Mouse (Mus musculus) embryonic facial prominence, embryonic 12.5 days (tissue): ENCODE measurements around the gene Oard1. TPM values are rescaled to one million over a fixed set of nuclear protein-coding genes. Genes with fewer than 3 reads are reported as not detected.

Source experiments
- ATAC-seq: fragments of 200-750 bp; cut with Nextera tagmentation; 2 replicates; pipeline ENCODE4 v1.8.0; 2017; ENCODE audit not compliant: insufficient number of reproducible peaks, insufficient read depth, low FRiP score, low TSS enrichment
- H3K27ac ChIP-seq: fragments of 300-500 bp; sonication (generic); 2 replicates; pipeline ENCODE4 v1.5.1; 2016; ENCODE audit warnings: mild to moderate bottlenecking
- H3K27me3 ChIP-seq: fragments of 300-500 bp; sonication (generic); 2 replicates; pipeline ENCODE4 v1.6.1; 2016; ENCODE audit warnings: mild to moderate bottlenecking, moderate library complexity
- H3K36me3 ChIP-seq: fragments of 300-500 bp; sonication (generic); 2 replicates; pipeline ENCODE4 v1.6.1; 2016; ENCODE audit warnings: mild to moderate bottlenecking
- H3K4me1 ChIP-seq: fragments of 300-500 bp; sonication (generic); 2 replicates; pipeline ENCODE4 v1.6.1; 2016
- H3K4me2 ChIP-seq: fragments of 300-500 bp; sonication (generic); replicated peaks from 2 replicates; pipeline ENCODE4 v1.6.1; 2016; ENCODE audit warnings: mild to moderate bottlenecking, moderate library complexity
- H3K4me3 ChIP-seq: fragments of 300-500 bp; sonication (generic); 2 replicates; pipeline ENCODE4 v1.5.1; 2016; ENCODE audit warnings: mild to moderate bottlenecking
- H3K9ac ChIP-seq: fragments of 300-500 bp; sonication (generic); 2 replicates; pipeline ENCODE4 v1.6.1; 2016; ENCODE audit warnings: mild to moderate bottlenecking, moderate library complexity
- H3K9me3 ChIP-seq: fragments of 300-500 bp; sonication (generic); 2 replicates; pipeline ENCODE4 v1.6.1; 2016; ENCODE audit warnings: mild to moderate bottlenecking, moderate library complexity
- WGBS: fragments of 180-500 bp; shearing (Covaris S2); methylation state at CpG from one replicate; pipeline ENCODE4 v1.1.7; 2016; 5-methylcytosine and 5-hydroxymethylcytosine counted together
- polyA plus RNA-seq: library from polyadenylated mRNA; unstranded; fragments of >200 nt; fragmentation: Nextera tagmentation; extraction: Ambion mirVana; gene quantifications from 2 replicates; pipeline ENCODE4 v1.2.1, GENCODE M21; 2016

Gene Oard1
- polyA plus RNA-seq, 1 experiment from 2014 or later = 64.0 TPM

- H3K4me2 ChIP-seq = no peak overlapping the region
- H3K4me3 ChIP-seq = no peak overlapping the region
- no peaks in the 10 kb centered on the region for H3K36me3 ChIP-seq
- H3K27ac ChIP-seq = no peak overlapping the region
- 52% methylated on average over 16 of the region's 16 CpGs for WGBS
- no peaks in the 10 kb centered on the region for H3K27me3 ChIP-seq
- no peak overlapping the region for H3K9ac ChIP-seq
- H3K9me3 ChIP-seq = no peaks in the 10 kb centered on the region
- no peak for ATAC-seq
- no peaks in the 10 kb centered on the region for H3K4me1 ChIP-seq
Observed at GRCm38 (mm10) chr17:48443542-48444145, 33.8 kb downstream of the Oard1 start.

- H3K4me1 ChIP-seq = no peaks in the 10 kb centered on the region
- H3K27me3 ChIP-seq = no peaks in the 10 kb centered on the region
- H3K27ac ChIP-seq = no peak overlapping the region
- no peaks in the 10 kb centered on the region for H3K36me3 ChIP-seq
- 72% methylated on average over 8 of the region's 8 CpGs for WGBS
- no peaks in the 10 kb centered on the region for H3K9me3 ChIP-seq
- no peak for ATAC-seq
- no peak overlapping the region for H3K4me2 ChIP-seq
- no peak overlapping the region for H3K9ac ChIP-seq
- H3K4me3 ChIP-seq = no peak overlapping the region
Observed at GRCm38 (mm10) chr17:48447675-48448074, 37.9 kb downstream of the Oard1 start.

GRCm38 (mm10) chr17:48450666-48451352 is 41.0 kb downstream of the Oard1 start:
- no peak for ATAC-seq
- H3K27ac ChIP-seq = no peak overlapping the region
- H3K4me1 ChIP-seq = no peaks in the 10 kb centered on the region
- no peaks in the 10 kb centered on the region for H3K36me3 ChIP-seq
- WGBS = 80% methylated on average over 13 of the region's 13 CpGs
- no peaks in the 10 kb centered on the region for H3K27me3 ChIP-seq
- no peaks in the 10 kb centered on the region for H3K9me3 ChIP-seq
- no peak overlapping the region for H3K4me3 ChIP-seq
- H3K4me2 ChIP-seq = no peak overlapping the region
- no peak overlapping the region for H3K9ac ChIP-seq

- no peak within 1 kb of the TSS for H3K4me3 ChIP-seq
- 68% methylated on average over 7 of the region's 7 CpGs for WGBS
- no peak within 1 kb of the TSS for H3K4me2 ChIP-seq
- H3K27ac ChIP-seq = no peak within 1 kb of the TSS
- H3K9ac ChIP-seq = no peak within 1 kb of the TSS
- no peak for ATAC-seq
- H3K36me3 ChIP-seq = no peaks in the 10 kb centered on the region
- no peaks in the 10 kb centered on the region for H3K27me3 ChIP-seq
- no peaks in the 10 kb centered on the region for H3K4me1 ChIP-seq
- no peaks in the 10 kb centered on the region for H3K9me3 ChIP-seq
Observed at GRCm38 (mm10) chr17:48451353-48451675, 41.5 kb downstream of the Oard1 start, which contains the start of gene Tspo2. TSS of gene Tspo2 (minus strand) at chr17:48451522.

- no peaks in the 10 kb centered on the region for H3K36me3 ChIP-seq
- no peak overlapping the region for H3K4me3 ChIP-seq
- H3K27me3 ChIP-seq = no peaks in the 10 kb centered on the region
- H3K4me2 ChIP-seq = no peak overlapping the region
- no peaks in the 10 kb centered on the region for H3K9me3 ChIP-seq
- no peak overlapping the region for H3K9ac ChIP-seq
- no peaks in the 10 kb centered on the region for H3K4me1 ChIP-seq
- H3K27ac ChIP-seq = no peak overlapping the region
- WGBS = 67% methylated on average over 9 of the region's 9 CpGs
- ATAC-seq = no peak
Observed at GRCm38 (mm10) chr17:48451753-48452444, 42.1 kb downstream of the Oard1 start.

GRCm38 (mm10) chr17:48453489-48453888 is 43.7 kb downstream of the Oard1 start:
- no peaks in the 10 kb centered on the region for H3K27me3 ChIP-seq

GRCm38 (mm10) chr17:48454190-48454589 is 44.4 kb downstream of the Oard1 start:
- no peak overlapping the region for H3K9ac ChIP-seq
- H3K27me3 ChIP-seq = no peaks in the 10 kb centered on the region
- no peaks in the 10 kb centered on the region for H3K9me3 ChIP-seq
- ATAC-seq = no peak
- H3K4me1 ChIP-seq = no peaks in the 10 kb centered on the region
- no peak overlapping the region for H3K4me2 ChIP-seq
- H3K27ac ChIP-seq = no peak overlapping the region
- WGBS = 44% methylated on average over 7 of the region's 7 CpGs
- H3K36me3 ChIP-seq = no peaks in the 10 kb centered on the region
- no peak overlapping the region for H3K4me3 ChIP-seq

More at GRCm38 (mm10) chr17:48453489-48453888, 43.7 kb downstream of the Oard1 start:
- H3K27ac ChIP-seq = no peak overlapping the region
- H3K4me1 ChIP-seq = no peaks in the 10 kb centered on the region
- no peaks in the 10 kb centered on the region for H3K9me3 ChIP-seq
- 70% methylated on average over 7 of the region's 7 CpGs for WGBS
- H3K4me2 ChIP-seq = no peak overlapping the region
- H3K36me3 ChIP-seq = no peaks in the 10 kb centered on the region
- H3K4me3 ChIP-seq = no peak overlapping the region
- H3K9ac ChIP-seq = no peak overlapping the region
- no peak for ATAC-seq

GRCm38 (mm10) chr17:48454688-48455087 is 44.9 kb downstream of the Oard1 start, which contains the start of gene Unc5cl:
TSS of gene Unc5cl (plus strand) at chr17:48454901.
- no peak for ATAC-seq
- no peaks in the 10 kb centered on the region for H3K4me1 ChIP-seq
- WGBS = 54% methylated on average over 11 of the region's 11 CpGs

GRCm38 (mm10) chr17:48455955-48456354 is 46.1 kb downstream of the Oard1 start:
- Histone ChIP-seq H3K4me1 (no peaks in the 10 kb centered on the region), H3K27me3 (no peaks in the 10 kb centered on the region), H3K27ac (no peak overlapping the region), H3K4me3 (no peak overlapping the region), H3K36me3 (no peaks in the 10 kb centered on the region), H3K9me3 (no peaks in the 10 kb centered on the region), H3K9ac (no peak overlapping the region), H3K4me2 (no peak overlapping the region)
- ATAC-seq = no peak
- 85% methylated on average over 2 of the region's 2 CpGs for WGBS

More at GRCm38 (mm10) chr17:48454688-48455087, 44.9 kb downstream of the Oard1 start, which contains the start of gene Unc5cl:
- no peaks in the 10 kb centered on the region for H3K27me3 ChIP-seq
- H3K9ac ChIP-seq = no peak within 1 kb of the TSS
- H3K9me3 ChIP-seq = no peaks in the 10 kb centered on the region
- H3K27ac ChIP-seq = no peak within 1 kb of the TSS
- no peak within 1 kb of the TSS for H3K4me2 ChIP-seq
- H3K36me3 ChIP-seq = no peaks in the 10 kb centered on the region
- no peak within 1 kb of the TSS for H3K4me3 ChIP-seq

- no peak overlapping the region for H3K4me3 ChIP-seq
- no peaks in the 10 kb centered on the region for H3K27me3 ChIP-seq
- no peaks in the 10 kb centered on the region for H3K9me3 ChIP-seq
- no peak for ATAC-seq
- H3K9ac ChIP-seq = no peak overlapping the region
- H3K27ac ChIP-seq = no peak overlapping the region
- WGBS = 84% methylated on average over 13 of the region's 13 CpGs
- H3K36me3 ChIP-seq = no peaks in the 10 kb centered on the region
- no peaks in the 10 kb centered on the region for H3K4me1 ChIP-seq
- no peak overlapping the region for H3K4me2 ChIP-seq
Observed at GRCm38 (mm10) chr17:48457971-48458653, 48.3 kb downstream of the Oard1 start.

- 0 out of 2 replicates have a peak, but pooled peaks have one; percentile 22 for ATAC-seq
- Histone ChIP-seq H3K27me3 (peaks cover 12% of the 10 kb centered on the region), H3K4me2 (no peak overlapping the region), H3K4me1 (no peaks in the 10 kb centered on the region), H3K4me3 (no peak overlapping the region), H3K9ac (no peak overlapping the region), H3K9me3 (no peaks in the 10 kb centered on the region), H3K36me3 (no peaks in the 10 kb centered on the region), H3K27ac (no peak overlapping the region)
- WGBS = 95% methylated on average over 13 of the region's 13 CpGs
Observed at GRCm38 (mm10) chr17:48462096-48462495, 52.3 kb downstream of the Oard1 start.
